Mouse (Mus musculus) adrenal gland, adult 2 months (tissue): ENCODE measurements at regions not wholly inside any gene's neighbourhood (a gene's known extent, or its start where the extent isn't known, plus 50 kb on each side); places are given as distances from the start of the nearest gene placed in this dataset.

Source experiments
- DNase-seq: peaks from one replicate; pipeline ENCODE4 v3.0.0; 2021

DNA sequence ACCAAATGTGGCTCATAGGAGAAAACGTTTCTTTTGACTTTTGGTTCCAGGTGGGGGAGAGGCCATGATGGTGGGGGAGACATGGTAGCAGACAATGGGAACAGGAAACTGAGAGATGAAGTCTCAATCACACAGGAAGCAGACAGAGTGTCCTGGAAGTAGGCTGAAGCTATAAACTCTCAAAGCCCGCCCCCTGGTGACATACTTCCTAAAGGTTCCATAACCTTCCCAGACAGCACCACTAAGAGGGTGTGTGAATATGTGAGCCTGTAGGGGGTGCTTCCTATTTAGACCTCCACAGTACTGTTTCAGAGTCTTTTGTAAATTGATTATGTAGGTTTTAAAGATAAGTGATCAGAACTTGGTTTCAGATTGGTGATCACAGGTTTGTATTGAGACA is 284.1 kb upstream of the Slc30a5 start:
- DNase-seq: no peak

DNA sequence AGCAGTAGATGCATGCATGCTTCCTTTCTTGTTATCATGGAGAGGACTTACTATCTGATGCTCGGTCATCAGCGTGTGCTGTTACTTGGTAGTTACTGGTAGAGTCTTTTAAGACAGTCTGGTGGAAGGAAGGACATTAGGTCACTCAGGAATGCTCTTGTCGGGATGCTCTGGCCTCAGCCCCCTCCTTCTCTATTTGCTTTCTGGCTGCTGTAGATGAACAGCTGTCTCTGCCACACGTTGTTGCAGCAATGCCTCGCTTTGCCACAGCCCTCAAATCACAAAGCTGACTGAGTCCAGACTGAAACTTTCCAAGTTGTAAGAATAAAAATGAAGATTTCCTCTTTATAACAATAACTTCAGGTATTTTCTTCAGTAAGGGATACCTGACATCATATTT is 282.1 kb upstream of the Slc30a5 start:
- DNase-seq: no peak

GRCm38 (mm10) chr13:101112176-101112575 is 278.9 kb upstream of the Slc30a5 start:
- no peak for DNase-seq

DNA sequence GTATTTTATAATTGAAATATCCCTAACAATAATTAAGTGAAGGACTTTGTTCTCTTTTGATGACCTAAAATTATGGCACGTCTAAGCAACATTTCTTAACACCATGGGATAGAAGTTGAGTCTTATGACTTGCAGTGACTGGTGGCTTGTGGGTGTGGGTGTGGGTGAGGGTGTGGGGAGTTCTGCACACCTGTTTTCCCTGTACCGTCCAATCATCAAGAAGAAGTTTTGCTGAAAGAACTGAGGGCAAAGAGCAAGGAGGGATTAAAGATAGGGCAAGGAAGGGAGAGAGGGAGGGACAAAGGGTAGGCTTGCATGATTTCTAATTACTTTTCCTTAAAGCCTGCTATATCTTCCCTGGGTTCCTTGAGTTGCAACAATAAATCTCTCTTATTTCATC is 278.5 kb upstream of the Slc30a5 start:
- DNase-seq: no peak

GRCm38 (mm10) chr13:101100621-101101020 is 267.4 kb upstream of the Slc30a5 start:
- no peak for DNase-seq

- DNase-seq: no peak
Observed at GRCm38 (mm10) chr13:101096856-101097255, 263.6 kb upstream of the Slc30a5 start.

GRCm38 (mm10) chr13:101096221-101096620 is 263.0 kb upstream of the Slc30a5 start:
- DNase-seq: no peak

GRCm38 (mm10) chr13:101095057-101095831 is 262.0 kb upstream of the Slc30a5 start:
- DNase-seq: no peak

- DNase-seq: no peak
Observed at GRCm38 (mm10) chr13:101092743-101093131, 259.5 kb upstream of the Slc30a5 start.

DNA sequence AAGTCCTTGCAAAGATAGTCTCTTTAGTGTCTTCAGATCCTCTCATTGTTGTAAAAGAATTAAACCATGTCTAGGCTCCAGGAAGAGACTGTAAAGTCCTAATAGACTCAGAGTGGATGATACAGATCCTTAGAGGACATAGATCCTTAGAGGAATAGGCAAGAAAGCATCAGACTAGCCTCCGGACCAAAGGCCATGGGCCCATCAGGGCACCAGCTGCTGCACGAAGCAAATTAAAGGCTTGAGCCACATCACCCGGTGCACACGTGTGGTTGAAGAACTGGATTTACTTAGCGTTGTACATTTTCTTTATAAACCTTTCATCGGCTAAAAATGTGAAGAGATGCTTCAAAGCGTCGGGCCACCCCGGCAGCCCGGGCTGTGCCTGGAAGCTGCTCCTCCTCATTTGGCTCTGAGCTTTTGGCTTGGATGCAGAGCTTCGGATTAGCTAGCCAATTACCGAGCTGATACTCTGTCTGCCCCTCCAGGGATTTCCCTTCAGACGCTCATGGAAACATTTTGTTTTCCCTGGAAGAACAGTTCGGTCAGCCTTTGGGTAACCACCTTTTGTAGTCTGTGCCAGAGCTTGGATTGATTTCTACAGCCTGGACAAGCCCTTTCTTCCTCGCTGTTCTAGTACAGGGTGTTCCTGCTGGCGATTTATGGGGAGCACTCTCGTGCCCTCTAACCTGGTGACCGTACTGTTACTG is 259.0 kb upstream of the Slc30a5 start:
- peak; percentile 51 for DNase-seq

GRCm38 (mm10) chr13:101085182-101085581 is 252.0 kb upstream of the Slc30a5 start:
- no peak for DNase-seq

DNA sequence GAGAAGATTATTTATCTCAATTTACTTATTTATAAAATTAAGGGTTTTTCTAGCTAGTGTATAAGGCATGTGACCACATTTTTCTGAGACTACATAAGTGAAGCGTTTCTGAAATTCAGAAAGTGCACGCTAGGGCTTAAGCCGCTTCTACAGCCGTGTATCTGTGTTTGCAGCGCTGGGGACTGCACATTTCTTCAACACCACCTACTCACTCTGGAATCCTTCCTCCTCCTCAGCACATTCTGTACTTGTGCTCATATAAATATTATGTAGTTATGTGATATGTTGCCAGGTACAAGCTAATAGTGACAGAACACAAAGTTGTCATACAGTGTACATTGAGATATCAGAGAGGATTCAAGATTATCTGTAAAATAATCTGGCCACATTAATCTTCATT is 251.0 kb upstream of the Slc30a5 start:
- DNase-seq: no peak

DNA sequence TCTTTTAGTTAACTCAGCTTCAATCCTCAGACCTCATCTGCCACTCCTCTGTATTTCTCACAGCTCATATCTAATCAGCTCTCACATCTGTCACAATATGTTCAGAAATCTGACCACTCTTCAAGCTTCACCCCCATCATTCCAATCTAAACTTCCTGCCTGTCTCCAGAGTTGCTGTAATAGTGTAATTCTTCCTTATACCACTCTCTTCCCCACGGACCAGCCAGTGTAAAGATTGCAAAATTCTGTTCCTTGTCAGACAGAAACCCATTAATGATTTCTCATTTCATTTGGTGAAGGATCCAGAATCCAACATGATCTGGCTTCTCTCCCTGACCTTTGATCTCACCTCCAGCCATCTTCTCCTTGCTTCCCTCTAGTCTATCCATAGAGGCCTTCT is 250.2 kb upstream of the Slc30a5 start:
- DNase-seq: no peak

- DNase-seq: no peak
Observed at GRCm38 (mm10) chr13:101068489-101068888, 235.3 kb upstream of the Slc30a5 start.

GRCm38 (mm10) chr13:101062582-101062981 is 229.4 kb upstream of the Slc30a5 start:
- peak; percentile 17 for DNase-seq

DNA sequence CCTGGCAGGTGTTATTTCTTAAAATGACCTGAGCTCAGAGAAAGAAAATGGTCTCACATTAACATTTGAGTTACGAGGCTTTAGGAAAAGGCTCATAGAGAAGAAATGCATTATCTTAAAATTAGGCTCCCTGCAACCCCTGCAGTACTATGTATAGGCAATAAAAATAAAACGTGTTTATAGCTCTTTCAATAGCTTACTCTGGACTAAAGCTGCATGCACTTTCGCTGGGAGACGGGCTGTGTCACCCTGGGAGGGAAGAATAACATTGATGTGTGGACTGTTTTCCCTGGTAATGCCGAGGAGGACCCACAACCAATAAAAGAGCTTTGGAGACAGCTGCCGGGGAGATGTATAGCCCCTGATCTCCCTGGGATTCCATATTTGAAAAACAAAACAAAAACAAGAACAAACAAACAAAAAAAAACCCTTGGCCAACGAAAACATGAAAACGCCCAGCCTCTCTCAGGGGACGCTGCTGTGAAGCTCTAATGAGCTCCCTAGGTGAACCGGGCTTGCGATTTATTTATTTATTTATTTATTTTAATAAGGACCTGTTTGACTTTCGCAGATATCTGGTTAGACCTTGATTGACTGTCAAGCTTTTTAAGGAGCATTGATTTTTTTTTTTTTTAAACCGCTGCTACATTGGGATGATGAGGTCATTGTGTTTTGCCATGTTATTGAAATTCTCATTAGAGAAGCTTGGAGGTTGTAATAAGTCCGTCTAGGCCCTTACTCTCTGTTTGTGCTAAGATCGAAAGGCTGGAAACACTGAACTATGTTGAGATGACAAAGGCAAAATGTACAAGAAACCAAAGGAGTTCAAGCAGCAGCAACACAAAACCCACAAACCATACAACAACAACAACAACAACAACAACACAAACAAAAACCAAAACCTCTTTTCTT is 228.3 kb upstream of the Slc30a5 start:
- DNase-seq: no peak

- DNase-seq: no peak
Observed at GRCm38 (mm10) chr13:101049511-101049910, 216.3 kb upstream of the Slc30a5 start.

GRCm38 (mm10) chr13:101032594-101032993 is 199.4 kb upstream of the Slc30a5 start:
- DNase-seq: no peak

DNA sequence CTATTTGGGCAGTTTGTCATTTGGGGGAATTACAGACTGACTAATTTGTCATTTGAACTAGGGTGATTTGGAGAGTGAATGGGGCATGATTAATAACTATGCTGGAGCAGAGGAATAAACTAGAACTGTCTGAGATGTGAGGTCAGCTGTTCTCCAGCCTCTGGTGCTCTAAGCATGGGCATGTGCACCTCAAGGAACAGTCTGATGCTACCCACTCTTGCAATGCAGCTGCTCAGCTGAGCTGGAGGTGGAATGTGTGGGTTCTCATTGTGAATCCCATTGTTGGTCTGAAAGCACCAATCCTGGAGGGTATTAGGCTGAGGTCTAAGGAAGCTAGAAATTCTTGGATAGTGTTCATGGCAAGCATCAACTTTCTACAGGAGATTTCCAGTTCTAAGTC is 192.8 kb upstream of the Slc30a5 start:
- DNase-seq: no peak

DNA sequence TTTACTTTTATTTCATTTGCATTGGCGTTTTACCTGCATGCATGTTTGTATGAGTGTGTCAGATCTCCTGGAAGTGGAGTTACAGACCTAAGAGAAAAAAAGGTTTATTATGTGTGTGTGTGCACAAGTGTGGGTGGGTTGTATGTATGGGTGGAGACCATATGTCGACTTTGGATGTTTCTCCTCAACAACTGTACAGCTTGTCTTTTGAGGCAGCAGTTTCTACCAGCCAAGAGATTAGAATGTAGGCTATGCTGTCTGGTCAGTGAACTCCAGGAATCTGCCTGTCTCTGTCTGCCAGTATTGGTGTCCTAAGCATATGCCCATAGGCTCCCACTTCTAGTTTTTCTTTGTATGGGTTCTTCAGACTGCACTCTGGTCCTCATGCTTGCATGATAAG is 192.3 kb upstream of the Slc30a5 start:
- no peak for DNase-seq

DNA sequence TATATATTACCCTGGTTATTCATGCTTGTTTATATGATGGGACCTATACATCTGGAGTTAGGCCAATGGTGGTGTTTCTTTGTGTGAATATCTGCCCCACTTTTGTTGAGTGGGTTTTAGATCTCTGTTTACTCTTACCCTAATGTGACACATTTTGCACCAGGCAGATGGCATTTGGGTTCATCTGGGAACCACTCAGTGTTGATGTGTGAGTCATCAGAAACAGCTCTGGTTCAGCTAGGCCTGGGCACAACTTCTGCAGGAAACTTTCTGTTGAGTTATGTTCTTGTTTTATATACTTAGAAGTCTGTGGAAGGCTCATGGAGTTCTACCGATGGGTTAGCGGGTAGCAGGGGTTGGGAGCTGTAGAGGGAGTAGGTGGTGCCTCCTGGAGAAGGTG is 191.7 kb upstream of the Slc30a5 start:
- DNase-seq: no peak

- no peak for DNase-seq
Observed at GRCm38 (mm10) chr13:101019272-101019676, 186.0 kb upstream of the Slc30a5 start.

GRCm38 (mm10) chr13:101017041-101017440 is 183.8 kb upstream of the Slc30a5 start:
- DNase-seq: peak; percentile 32
